Mouse (Mus musculus) embryonic facial prominence, embryonic 11.5 days (tissue): ENCODE data around the gene P4hb. TPM values are rescaled to one million over a fixed set of nuclear protein-coding genes. Genes with fewer than 3 reads are reported as not detected.

Experiments
- ATAC-seq: fragments of 200-750 bp; cut with Nextera tagmentation; replicated peaks from 2 replicates; pipeline ENCODE4 v1.8.0; 2017; ENCODE audit warnings: low read depth; ENCODE audit not compliant: insufficient number of reproducible peaks, low FRiP score, low TSS enrichment
- DNase-seq: peaks from one replicate; pipeline ENCODE4 v3.0.0-alpha.2; 2015; ENCODE audit warnings: low spot score
- H3K27ac ChIP-seq: fragments of 300-500 bp; sonication (generic); replicated peaks from 2 replicates; pipeline ENCODE4 v1.5.1; 2014; ENCODE audit warnings: mild to moderate bottlenecking, low read depth, low read length, control low read depth
- H3K27me3 ChIP-seq: fragments of 300-500 bp; sonication (generic); 2 replicates; pipeline ENCODE4 v1.6.1; 2014; ENCODE audit warnings: mild to moderate bottlenecking, low read length, moderate library complexity, mixed read lengths; ENCODE audit not compliant: control insufficient read depth, insufficient read depth
- H3K36me3 ChIP-seq: fragments of 300-500 bp; sonication (generic); replicated peaks from 2 replicates; pipeline ENCODE4 v1.6.1; 2014; ENCODE audit warnings: low read depth, mild to moderate bottlenecking, low read length, moderate library complexity, mixed read lengths; ENCODE audit not compliant: control insufficient read depth, insufficient read depth
- H3K4me1 ChIP-seq: fragments of 300-500 bp; sonication (generic); 2 replicates; pipeline ENCODE4 v1.6.1; 2014; ENCODE audit warnings: low read length, mixed read lengths; ENCODE audit not compliant: control insufficient read depth, insufficient read depth
- H3K4me2 ChIP-seq: fragments of 300-500 bp; sonication (generic); 2 replicates; pipeline ENCODE4 v1.6.1; 2014; ENCODE audit warnings: low read depth, mild to moderate bottlenecking, control low read depth, low read length, moderate library complexity
- H3K4me3 ChIP-seq: fragments of 300-500 bp; sonication (generic); 2 replicates; pipeline ENCODE4 v1.5.1; 2014; ENCODE audit warnings: low read depth, low read length, control low read depth
- H3K9ac ChIP-seq: fragments of 300-500 bp; sonication (generic); replicated peaks from 2 replicates; pipeline ENCODE4 v1.6.1; 2014; ENCODE audit warnings: mild to moderate bottlenecking, control low read depth, low read length
- H3K9me3 ChIP-seq: fragments of 300-500 bp; sonication (generic); replicated peaks from 2 replicates; pipeline ENCODE4 v1.6.1; 2016; ENCODE audit warnings: mild to moderate bottlenecking, low read length, inconsistent platforms, mixed read lengths; ENCODE audit not compliant: control insufficient read depth
- WGBS: fragments of 180-500 bp; shearing (Covaris S2); extraction: QIAGEN DNeasy Blood & Tissue Kit; methylation state at CpG from one replicate; pipeline ENCODE4 v1.1.7; 2014; 5-methylcytosine and 5-hydroxymethylcytosine counted together
- polyA plus RNA-seq: library from polyadenylated mRNA; unstranded; fragments of >200 nt; fragmentation: Nextera tagmentation; extraction: Ambion mirVana; gene quantifications from 2 replicates; pipeline ENCODE4 v1.2.1, GENCODE M21; 2014

The P4hb gene
- polyA plus RNA-seq, 1 experiment from 2014 or later, result 626 TPM

DNA sequence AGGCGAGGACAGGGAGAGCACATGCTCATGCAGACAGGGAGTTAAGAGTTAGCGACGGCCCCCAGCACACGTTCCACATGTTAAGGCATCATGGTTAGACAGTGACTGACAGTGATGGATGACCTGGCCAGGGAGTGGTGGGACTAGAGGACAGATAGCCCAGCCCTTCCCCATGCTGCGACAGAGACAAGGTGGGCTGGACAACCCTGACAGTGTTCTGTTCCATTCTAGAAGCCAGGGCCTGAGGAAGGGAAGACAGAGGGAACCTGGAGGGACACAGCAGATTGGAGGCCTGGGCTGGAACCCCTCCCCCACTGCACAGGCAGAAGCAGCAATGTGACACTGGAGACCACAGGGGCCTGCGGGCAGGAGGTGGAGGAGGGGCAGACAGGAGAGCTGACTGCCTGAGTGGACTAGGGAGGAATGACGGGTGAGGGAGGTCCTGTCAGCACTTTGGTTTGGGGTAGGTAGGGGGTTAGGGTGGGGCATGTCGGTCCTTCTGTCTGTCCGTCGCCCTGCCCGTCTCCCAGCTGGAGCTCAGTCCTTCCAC, 5.7 kb upstream of the P4hb start:
- Histone ChIP-seq H3K4me1 (peaks cover 14% of the 10 kb centered on the region), H3K4me2 (no peak overlapping the region), H3K9me3 (no peaks in the 10 kb centered on the region; the same call in 1 of the 2 replicates), H3K36me3 (peaks cover 14% of the 10 kb centered on the region), H3K27ac (no peak overlapping the region), H3K27me3 (no peaks in the 10 kb centered on the region), H3K4me3 (no peak overlapping the region), H3K9ac (peak overlapping the region; percentile 13; the same call in 1 of the 2 replicates)
- ATAC-seq (no peak), DNase-seq (no peak)
- 77% methylated on average over 11 of the region's 11 CpGs for WGBS

GRCm38 (mm10) chr11:120578024-120578693, 5.1 kb upstream of the P4hb start:
- WGBS, result 86% methylated on average over 10 of the region's 10 CpGs

DNA sequence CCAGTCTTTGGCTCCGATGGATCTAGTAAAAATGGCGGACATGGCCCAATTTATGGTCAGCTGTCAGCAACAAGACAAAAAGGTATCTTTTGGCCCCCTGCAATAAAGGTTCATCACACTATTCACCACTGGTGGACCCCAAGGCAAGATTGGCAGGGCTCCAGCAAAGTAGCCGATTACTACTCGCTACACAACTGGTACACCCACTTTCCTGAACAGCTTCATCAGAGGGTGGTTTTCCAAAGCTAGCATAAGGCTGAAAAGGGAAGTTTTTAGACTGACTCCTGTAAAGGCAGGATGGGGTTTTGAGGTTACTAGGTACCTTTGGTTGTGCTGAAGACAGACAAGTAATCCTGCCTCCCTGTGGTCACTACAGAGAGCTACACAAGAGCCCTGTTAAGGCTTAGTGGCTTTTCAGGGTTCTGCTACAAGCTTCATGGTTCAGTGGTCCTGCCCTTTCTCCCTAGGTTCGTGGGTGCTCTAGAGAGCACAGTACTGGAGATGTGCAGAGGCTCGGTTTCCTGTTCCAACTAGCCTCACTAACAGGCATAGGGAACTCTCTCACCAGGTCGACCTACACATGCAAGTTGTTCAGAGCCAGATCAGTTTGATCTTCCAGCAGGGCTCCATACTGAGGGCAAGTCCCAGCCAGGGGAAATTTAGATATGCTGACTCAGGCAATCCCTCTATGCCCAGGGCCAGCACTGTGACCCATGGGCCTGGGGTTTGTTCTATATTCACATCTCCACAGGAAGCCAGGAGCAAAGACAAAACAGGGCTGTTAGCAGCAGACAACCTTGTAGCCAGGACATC, 4.4 kb upstream of the P4hb start:
- H3K27me3 ChIP-seq, result no peaks in the 10 kb centered on the region
- no peak overlapping the region for H3K4me2 ChIP-seq
- no peak for ATAC-seq
- peaks cover 14% of the 10 kb centered on the region for H3K36me3 ChIP-seq
- WGBS, result 86% methylated on average over 7 of the region's 7 CpGs
- no peak for DNase-seq
- no peak overlapping the region for H3K27ac ChIP-seq
- no peak overlapping the region for H3K4me3 ChIP-seq
- H3K4me1 ChIP-seq, result peaks cover 14% of the 10 kb centered on the region
- H3K9ac ChIP-seq, result no peak overlapping the region
- H3K9me3 ChIP-seq, result no peaks in the 10 kb centered on the region

More at GRCm38 (mm10) chr11:120578024-120578693, 5.1 kb upstream of the P4hb start:
- DNase-seq, result no peak
- H3K9me3 ChIP-seq, result no peaks in the 10 kb centered on the region
- H3K27ac ChIP-seq, result no peak overlapping the region
- H3K27me3 ChIP-seq, result no peaks in the 10 kb centered on the region
- no peak for ATAC-seq
- peaks cover 14% of the 10 kb centered on the region for H3K36me3 ChIP-seq
- H3K4me1 ChIP-seq, result peaks cover 14% of the 10 kb centered on the region
- no peak overlapping the region for H3K9ac ChIP-seq
- H3K4me2 ChIP-seq, result no peak overlapping the region
- no peak overlapping the region for H3K4me3 ChIP-seq

DNA sequence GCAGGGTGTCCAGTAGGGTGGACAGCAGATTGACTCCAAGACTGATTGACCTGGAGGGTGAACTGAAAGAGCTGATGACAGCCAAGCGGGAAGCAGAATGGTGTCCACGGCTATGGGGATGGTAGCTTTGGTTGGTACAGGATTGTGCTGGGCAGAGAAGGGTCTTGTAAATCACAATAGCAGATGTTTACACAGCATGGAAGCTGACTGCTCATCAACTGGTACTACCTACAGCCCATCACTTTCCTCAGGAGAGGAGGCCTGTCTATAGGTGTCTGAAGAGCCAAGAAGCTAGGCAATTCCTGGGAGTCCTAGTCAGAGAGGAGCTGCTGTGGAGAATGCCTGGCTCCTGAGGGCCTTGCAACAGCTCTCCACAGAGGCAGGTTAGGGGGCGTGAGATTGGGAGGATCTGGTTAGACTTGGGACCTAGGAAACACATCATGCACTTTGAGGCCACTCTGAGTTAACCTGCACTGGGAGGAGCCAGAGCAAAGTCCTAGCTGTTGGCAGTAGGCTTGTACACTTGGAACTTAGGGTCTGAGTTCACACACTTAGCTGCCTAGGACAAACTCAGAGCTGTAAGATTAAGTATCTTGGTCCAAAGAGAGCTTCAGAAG, 3.4 kb upstream of the P4hb start:
- no peak overlapping the region for H3K4me3 ChIP-seq
- no peak overlapping the region for H3K9ac ChIP-seq
- no peak overlapping the region for H3K27ac ChIP-seq
- WGBS, result 82% methylated on average over 3 of the region's 3 CpGs
- DNase-seq (no peak), ATAC-seq (no peak)
- peaks cover 14% of the 10 kb centered on the region for H3K4me1 ChIP-seq
- H3K27me3 ChIP-seq, result no peaks in the 10 kb centered on the region
- peaks cover 14% of the 10 kb centered on the region for H3K36me3 ChIP-seq
- no peak overlapping the region for H3K4me2 ChIP-seq
- no peaks in the 10 kb centered on the region for H3K9me3 ChIP-seq

- Histone ChIP-seq H3K27ac (no peak overlapping the region), H3K9me3 (no peaks in the 10 kb centered on the region), H3K4me3 (no peak overlapping the region), H3K27me3 (no peaks in the 10 kb centered on the region), H3K4me2 (no peak overlapping the region), H3K4me1 (peaks cover 17% of the 10 kb centered on the region), H3K36me3 (peaks cover 18% of the 10 kb centered on the region), H3K9ac (no peak overlapping the region)
- DNase-seq (no peak), ATAC-seq (no peak)
Observed at GRCm38 (mm10) chr11:120575940-120576339, 2.9 kb upstream of the P4hb start.

- no peak overlapping the region for H3K4me3 ChIP-seq
- peaks cover 25% of the 10 kb centered on the region for H3K36me3 ChIP-seq
- H3K27me3 ChIP-seq, result no peaks in the 10 kb centered on the region
- peak overlapping the region; percentile 18; the same call in 1 of the 2 replicates for H3K9ac ChIP-seq
- WGBS, result 80% methylated on average over 2 of the region's 2 CpGs
- H3K9me3 ChIP-seq, result no peaks in the 10 kb centered on the region
- ATAC-seq (no peak), DNase-seq (no peak)
- peaks cover 13% of the 10 kb centered on the region for H3K4me1 ChIP-seq
- H3K4me2 ChIP-seq, result no peak overlapping the region
- no peak overlapping the region for H3K27ac ChIP-seq
Observed at GRCm38 (mm10) chr11:120575046-120575445, 2.0 kb upstream of the P4hb start.

- WGBS, result 41% methylated on average over 5 of the region's 5 CpGs
- Histone ChIP-seq H3K27ac (no peak overlapping the region), H3K9me3 (no peaks in the 10 kb centered on the region), H3K4me3 (peak overlapping the region; percentile 78; the same call in 1 of the 2 replicates), H3K9ac (peak overlapping the region; percentile 39), H3K4me2 (peak overlapping the region; percentile 88), H3K4me1 (peaks cover 7% of the 10 kb centered on the region), H3K36me3 (peaks cover 25% of the 10 kb centered on the region), H3K27me3 (no peaks in the 10 kb centered on the region)
- ATAC-seq, result no peak
- DNase-seq, result no peak
Observed at GRCm38 (mm10) chr11:120574278-120574600, 1.2 kb upstream of the P4hb start.
